Mouse (Mus musculus): ENCODE measurements around the gene Rrm2. TPM values are rescaled to one million over a fixed set of nuclear protein-coding genes. Genes with fewer than 3 reads are reported as not detected.

The Rrm2 gene
- total and polyA plus RNA-seq, 2 experiments, result 0.80 to 2.8 TPM

- no peaks in the 10 kb centered on the region for H3K36me3 ChIP-seq (ENCODE audit: control insufficient read depth, insufficient read depth, low read length)
- H3K4me3 ChIP-seq (ENCODE audit: insufficient read depth, low read depth, low read length), result no peak overlapping the region
- H3K27ac ChIP-seq (replicated peaks; ENCODE audit: insufficient read depth, low read depth, low read length), result no peak overlapping the region
- TF ChIP-seq CTCF (IDR thresholded peaks at IDR 0.05; ENCODE audit: low read depth, low read length) (no peak), POLR2A (IDR thresholded peaks at IDR 0.05; ENCODE audit: extremely low read depth, insufficient read depth, low read length) (no peak)
- peaks cover 3% of the 10 kb centered on the region for H3K4me1 ChIP-seq (ENCODE audit: control insufficient read depth, insufficient read depth, low read length)
- H3K27me3 ChIP-seq (ENCODE audit: control insufficient read depth, insufficient read depth, low read length), result no peaks in the 10 kb centered on the region
- peak; percentile 83 for DNase-seq (ENCODE audit: extremely low read depth, low read depth, low spot score)
- H3K9ac ChIP-seq (ENCODE audit: low read depth, low read length), result no peak overlapping the region
- no peaks in the 10 kb centered on the region for H3K79me2 ChIP-seq (ENCODE audit: control insufficient read depth, insufficient read depth, low read length)
These were observed 49.3 kb downstream of the Rrm2 start for GRCm38 (mm10) chr12:24757387-24757786.

- no peaks in the 10 kb centered on the region for H3K79me2 ChIP-seq (ENCODE audit: control insufficient read depth, insufficient read depth, low read length)
- H3K27ac ChIP-seq (replicated peaks; ENCODE audit: insufficient read depth, low read depth, low read length), result no peak overlapping the region
- no peak for TF ChIP-seq POLR2A (IDR thresholded peaks at IDR 0.05; ENCODE audit: extremely low read depth, insufficient read depth, low read length)
- H3K9ac ChIP-seq (ENCODE audit: low read depth, low read length), result no peak overlapping the region
- DNase-seq (ENCODE audit: extremely low read depth, low read depth, low spot score), result no peak
- WGBS, result 46% methylated on average over 6 of the region's 6 CpGs
- H3K4me1 ChIP-seq (ENCODE audit: control insufficient read depth, insufficient read depth, low read length), result peaks cover 3% of the 10 kb centered on the region
- no peaks in the 10 kb centered on the region for H3K27me3 ChIP-seq (ENCODE audit: control insufficient read depth, insufficient read depth, low read length)
- H3K36me3 ChIP-seq (ENCODE audit: control insufficient read depth, insufficient read depth, low read length), result no peaks in the 10 kb centered on the region
- H3K4me3 ChIP-seq (ENCODE audit: insufficient read depth, low read depth, low read length), result no peak overlapping the region
These were observed 50.3 kb downstream of the Rrm2 start for GRCm38 (mm10) chr12:24758374-24758773.

GRCm38 (mm10) chr12:24762253-24762652 lies 54.2 kb downstream of the Rrm2 start:
- H3K36me3 ChIP-seq (ENCODE audit: control insufficient read depth, insufficient read depth, low read length), result no peaks in the 10 kb centered on the region
- no peak overlapping the region for H3K9ac ChIP-seq (ENCODE audit: low read depth, low read length)
- no peak overlapping the region for H3K27ac ChIP-seq (replicated peaks; ENCODE audit: insufficient read depth, low read depth, low read length)
- peaks cover 1% of the 10 kb centered on the region; the same call in 1 of the 2 replicates for H3K4me1 ChIP-seq (ENCODE audit: control insufficient read depth, insufficient read depth, low read length)
- no peak overlapping the region for H3K4me3 ChIP-seq (ENCODE audit: insufficient read depth, low read depth, low read length)
- TF ChIP-seq CTCF (IDR thresholded peaks at IDR 0.05; ENCODE audit: low read depth, low read length) (no peak), POLR2A (IDR thresholded peaks at IDR 0.05; ENCODE audit: extremely low read depth, insufficient read depth, low read length) (no peak)
- 46% methylated on average over 3 of the region's 3 CpGs for WGBS
- no peaks in the 10 kb centered on the region for H3K27me3 ChIP-seq (ENCODE audit: control insufficient read depth, insufficient read depth, low read length)
- no peak for DNase-seq (ENCODE audit: extremely low read depth, low read depth, low spot score)
- H3K79me2 ChIP-seq (ENCODE audit: control insufficient read depth, insufficient read depth, low read length), result no peaks in the 10 kb centered on the region

Other genes starting within 250 kb of the Rrm2 start
- gene Taf1b, start 209.9 kb upstream of the Rrm2 start, total RNA-seq (2014; rRNA removed), result 7.3 and 8.3 TPM in 2 replicates
- gene Taf1b, start 209.9 kb upstream of the Rrm2 start, polyA plus RNA-seq (2012; rRNA removed), result 3.1 and 4.1 TPM in 2 replicates
- 0.28 and 0.40 TPM in 2 replicates for gene Grhl1, start 136.0 kb upstream of the Rrm2 start, total RNA-seq (2014; rRNA removed)
- gene Grhl1, start 136.0 kb upstream of the Rrm2 start, polyA plus RNA-seq (2012; rRNA removed), result 0.17 and 0.42 TPM in 2 replicates
- gene Klf11, start 57.0 kb upstream of the Rrm2 start, total RNA-seq (2014; rRNA removed), result 5.9 and 9.9 TPM in 2 replicates
- gene Klf11, start 57.0 kb upstream of the Rrm2 start, polyA plus RNA-seq (2012; rRNA removed), result 2.8 and 3.5 TPM in 2 replicates
- 2.8 and 3.1 TPM in 2 replicates for gene Cys1, start 26.4 kb upstream of the Rrm2 start, total RNA-seq (2014; rRNA removed)
- gene Cys1, start 26.4 kb upstream of the Rrm2 start, polyA plus RNA-seq (2012; rRNA removed), result 4.3 and 5.3 TPM in 2 replicates
- gene Mboat2, start 122.6 kb downstream of the Rrm2 start, total RNA-seq (2014; rRNA removed), result 0.18 and 0.40 TPM in 2 replicates
- gene Mboat2, start 122.6 kb downstream of the Rrm2 start, polyA plus RNA-seq (2012; rRNA removed), result not detected in 2 replicates